Mouse (Mus musculus) stomach, embryonic 14.5 days (tissue): ENCODE results near the gene Cyp17a1. TPM values are rescaled to one million over a fixed set of nuclear protein-coding genes. Genes with fewer than 3 reads are reported as not detected.

Source experiments
- ATAC-seq: fragments of 200-750 bp; cut with Nextera tagmentation; 2 replicates; pipeline ENCODE4 v1.8.0; 2017; ENCODE audit warnings: low read depth, moderate TSS enrichment; ENCODE audit not compliant: insufficient number of reproducible peaks, insufficient read depth, low FRiP score
- H3K27ac ChIP-seq: fragments of 300-500 bp; sonication (generic); 2 replicates; pipeline ENCODE4 v1.5.1; 2014; ENCODE audit warnings: mild to moderate bottlenecking, low read length, moderate library complexity, mixed read lengths
- H3K27me3 ChIP-seq: fragments of 300-500 bp; sonication (generic); 2 replicates; pipeline ENCODE4 v1.6.1; 2014; ENCODE audit warnings: low read length, control low read depth, mixed read lengths; ENCODE audit not compliant: control insufficient read depth, insufficient read depth
- H3K36me3 ChIP-seq: fragments of 300-500 bp; sonication (generic); 2 replicates; pipeline ENCODE4 v1.6.1; 2014; ENCODE audit warnings: mild to moderate bottlenecking, control low read depth, low read length, moderate library complexity, mixed read lengths; ENCODE audit not compliant: control insufficient read depth, insufficient read depth
- H3K4me1 ChIP-seq: fragments of 300-500 bp; sonication (generic); 2 replicates; pipeline ENCODE4 v1.6.1; 2014; ENCODE audit warnings: low read length, control low read depth, mixed read lengths; ENCODE audit not compliant: control insufficient read depth, insufficient read depth
- H3K4me2 ChIP-seq: fragments of 300-500 bp; sonication (generic); replicated peaks from 2 replicates; pipeline ENCODE4 v1.6.1; 2014; ENCODE audit warnings: low read depth, low read length, control low read depth
- H3K4me3 ChIP-seq: fragments of 300-500 bp; sonication (generic); 2 replicates; pipeline ENCODE4 v1.5.1; 2014; ENCODE audit warnings: low read depth, low read length, control low read depth
- H3K9ac ChIP-seq: fragments of 300-500 bp; sonication (generic); replicated peaks from 2 replicates; pipeline ENCODE4 v1.6.1; 2014; ENCODE audit warnings: low read depth, mild to moderate bottlenecking, control low read depth, low read length, moderate library complexity, mixed read lengths
- H3K9me3 ChIP-seq: fragments of 300-500 bp; sonication (generic); 2 replicates; pipeline ENCODE4 v1.6.1; 2016; ENCODE audit warnings: low read depth, low read length, control low read depth; ENCODE audit not compliant: control insufficient read depth
- WGBS: fragments of 180-500 bp; shearing (Covaris S2); extraction: QIAGEN DNeasy Blood & Tissue Kit; methylation state at CpG from one replicate; pipeline ENCODE4 v1.1.7; 2014; 5-methylcytosine and 5-hydroxymethylcytosine counted together
- polyA plus RNA-seq: library from polyadenylated mRNA; unstranded; fragments of >200 nt; fragmentation: Nextera tagmentation; extraction: Ambion mirVana; gene quantifications from 2 replicates; pipeline ENCODE4 v1.2.1, GENCODE M21; 2014

The Cyp17a1 gene
- polyA plus RNA-seq, 1 experiment from 2014 or later, result not detected

DNA sequence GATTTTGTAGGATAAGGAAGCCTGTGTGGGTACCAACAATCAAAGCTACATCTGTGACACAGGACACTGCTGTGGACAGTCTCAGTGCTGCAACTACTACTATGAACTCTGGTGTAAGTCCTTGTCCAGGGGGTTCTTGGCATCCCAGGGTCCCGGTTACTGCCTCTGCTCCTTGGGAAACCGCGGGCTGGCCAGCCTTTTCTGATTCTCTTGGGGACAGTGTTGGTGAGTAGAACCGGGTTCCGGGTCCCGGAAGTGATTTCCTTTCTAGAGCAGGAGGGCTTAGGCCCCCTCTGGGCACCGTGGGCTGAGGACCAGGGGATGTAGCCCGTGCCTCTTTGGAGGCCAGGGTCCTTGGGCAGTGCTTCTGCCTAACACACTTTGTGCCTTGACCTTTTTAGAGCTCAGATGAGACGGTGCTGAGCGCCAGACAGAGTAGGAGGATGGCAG is 28.6 kb downstream of the Cyp17a1 start:
- Histone ChIP-seq H3K9me3 (no peaks in the 10 kb centered on the region), H3K27me3 (no peaks in the 10 kb centered on the region), H3K27ac (peak overlapping the region; percentile 70), H3K9ac (no peak overlapping the region), H3K36me3 (peaks cover 18% of the 10 kb centered on the region), H3K4me3 (no peak overlapping the region), H3K4me1 (peaks cover 48% of the 10 kb centered on the region), H3K4me2 (no peak overlapping the region)
- WGBS, result 79% methylated on average over 10 of the region's 10 CpGs
- ATAC-seq, result no peak

- Histone ChIP-seq H3K4me1 (peaks cover 48% of the 10 kb centered on the region), H3K4me2 (no peak overlapping the region), H3K27ac (no peak overlapping the region; the same call in 1 of the 2 replicates), H3K9me3 (no peaks in the 10 kb centered on the region), H3K9ac (no peak overlapping the region), H3K36me3 (peaks cover 22% of the 10 kb centered on the region), H3K27me3 (no peaks in the 10 kb centered on the region), H3K4me3 (no peak overlapping the region)
- 79% methylated on average over 5 of the region's 5 CpGs for WGBS
- no peak for ATAC-seq
Observed at GRCm38 (mm10) chr19:46643236-46643635, 29.7 kb downstream of the Cyp17a1 start.

DNA sequence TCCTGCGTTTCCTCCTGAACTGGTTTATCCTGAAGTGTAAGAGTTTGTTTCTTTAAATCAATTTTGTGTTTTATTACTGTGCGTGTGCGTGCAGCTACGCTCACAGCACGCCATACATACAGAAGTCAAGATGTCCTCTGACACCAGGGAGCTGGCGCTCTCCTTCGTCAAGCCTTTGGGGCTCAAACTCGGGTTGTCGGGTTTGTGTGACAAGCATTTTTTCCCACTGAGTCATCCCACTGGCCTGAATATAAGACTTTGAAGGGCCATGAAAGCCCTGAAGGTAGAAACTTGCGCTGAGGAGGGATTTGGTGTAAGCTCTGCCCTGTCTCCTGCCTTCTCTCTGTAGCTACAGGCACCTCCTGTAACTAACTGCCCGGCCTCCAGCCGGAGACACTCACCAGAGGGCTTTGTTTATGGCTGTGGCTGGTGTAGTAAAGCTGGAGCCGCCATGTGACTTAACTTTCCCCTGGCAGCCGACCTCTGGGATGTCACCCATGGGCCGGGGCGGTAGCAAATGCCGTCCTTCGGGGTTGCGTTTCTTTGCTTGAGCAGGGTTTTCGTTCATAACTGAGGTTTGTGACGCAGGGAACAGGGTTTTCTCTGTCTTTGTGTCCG is 30.7 kb downstream of the Cyp17a1 start:
- WGBS, result 38% methylated on average over 22 of the region's 22 CpGs
- H3K9me3 ChIP-seq, result no peaks in the 10 kb centered on the region
- no peaks in the 10 kb centered on the region for H3K27me3 ChIP-seq
- ATAC-seq, result no peak
- H3K36me3 ChIP-seq, result peaks cover 19% of the 10 kb centered on the region
- H3K27ac ChIP-seq, result peak overlapping the region; percentile 93
- H3K4me2 ChIP-seq, result peak overlapping the region; percentile 27
- H3K4me1 ChIP-seq, result peaks cover 48% of the 10 kb centered on the region
- H3K4me3 ChIP-seq, result no peak overlapping the region
- H3K9ac ChIP-seq, result peak overlapping the region; percentile 18; the same call in 1 of the 2 replicates

GRCm38 (mm10) chr19:46641420-46642085 is 31.4 kb downstream of the Cyp17a1 start:
- Histone ChIP-seq H3K4me1 (peaks cover 48% of the 10 kb centered on the region), H3K27me3 (no peaks in the 10 kb centered on the region), H3K9ac (0 out of 2 replicates have a peak overlapping the region, but pooled peaks have one; percentile 3), H3K4me2 (peak overlapping the region; percentile 27), H3K4me3 (no peak overlapping the region), H3K9me3 (no peaks in the 10 kb centered on the region), H3K27ac (peak overlapping the region; percentile 93), H3K36me3 (peaks cover 16% of the 10 kb centered on the region)
- WGBS, result 34% methylated on average over 19 of the region's 19 CpGs
- ATAC-seq, result peak; percentile 20; the same call in 1 of the 2 replicates

GRCm38 (mm10) chr19:46640780-46641179 is 32.2 kb downstream of the Cyp17a1 start:
- Histone ChIP-seq H3K9ac (no peak overlapping the region), H3K27ac (peak overlapping the region; percentile 28; the same call in 1 of the 2 replicates), H3K4me1 (peaks cover 51% of the 10 kb centered on the region), H3K36me3 (peaks cover 12% of the 10 kb centered on the region), H3K4me3 (no peak overlapping the region), H3K4me2 (no peak overlapping the region), H3K27me3 (no peaks in the 10 kb centered on the region), H3K9me3 (no peaks in the 10 kb centered on the region)
- WGBS, result 79% methylated on average over 8 of the region's 8 CpGs
- no peak for ATAC-seq

DNA sequence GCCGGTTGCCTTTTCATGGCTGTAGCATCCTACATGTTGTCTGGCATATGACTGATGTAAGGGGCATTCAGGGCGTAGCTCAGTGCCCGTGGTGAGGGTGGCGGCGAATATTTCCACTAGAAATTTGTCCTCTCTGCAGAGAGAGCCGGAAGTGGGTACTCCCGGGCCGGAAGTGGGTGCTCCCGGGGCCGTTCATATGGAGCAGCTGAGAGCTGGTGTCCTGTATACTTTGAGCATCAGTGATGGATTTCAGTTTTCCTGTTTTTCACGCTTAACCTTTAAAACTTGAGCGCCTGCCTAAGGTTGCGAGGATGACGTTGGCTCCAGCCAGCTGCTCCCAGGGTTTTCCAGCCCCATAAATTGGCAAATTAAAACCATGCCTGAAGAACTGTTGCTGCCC is 33.5 kb downstream of the Cyp17a1 start:
- Histone ChIP-seq H3K36me3 (peaks cover 9% of the 10 kb centered on the region), H3K4me1 (peaks cover 48% of the 10 kb centered on the region), H3K4me3 (no peak overlapping the region), H3K9me3 (no peaks in the 10 kb centered on the region), H3K27me3 (no peaks in the 10 kb centered on the region), H3K9ac (no peak overlapping the region), H3K4me2 (no peak overlapping the region), H3K27ac (no peak overlapping the region)
- ATAC-seq, result no peak
- WGBS, result 83% methylated on average over 14 of the region's 14 CpGs

DNA sequence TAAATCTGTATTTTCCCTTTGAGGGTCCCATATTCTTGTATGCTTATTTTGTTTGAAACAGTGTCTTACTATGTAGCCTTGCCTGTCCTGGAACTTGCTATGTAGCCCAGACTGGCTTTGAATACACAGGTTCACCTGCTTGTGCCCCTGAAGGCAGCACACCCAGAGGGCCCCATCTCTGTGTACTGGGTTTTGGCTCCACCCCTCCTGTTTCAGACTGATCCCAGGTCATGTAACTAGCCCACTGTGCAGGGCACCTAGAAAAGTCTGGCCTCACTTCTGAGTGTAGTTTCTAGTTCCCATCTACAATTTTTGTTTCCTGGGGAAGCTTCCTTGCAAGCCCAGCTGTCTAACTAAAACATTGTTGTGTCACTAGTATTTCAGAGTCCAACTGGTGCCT is 33.9 kb downstream of the Cyp17a1 start:
- Histone ChIP-seq H3K27me3 (no peaks in the 10 kb centered on the region), H3K4me1 (peaks cover 44% of the 10 kb centered on the region), H3K36me3 (peaks cover 7% of the 10 kb centered on the region; the same call in 1 of the 2 replicates), H3K9ac (no peak overlapping the region), H3K4me3 (no peak overlapping the region), H3K9me3 (no peaks in the 10 kb centered on the region), H3K4me2 (no peak overlapping the region), H3K27ac (no peak overlapping the region)
- no peak for ATAC-seq

- H3K4me2 ChIP-seq, result no peak overlapping the region
- H3K4me3 ChIP-seq, result no peak overlapping the region
- H3K27me3 ChIP-seq, result no peaks in the 10 kb centered on the region
- no peaks in the 10 kb centered on the region for H3K9me3 ChIP-seq
- H3K36me3 ChIP-seq, result peaks cover 7% of the 10 kb centered on the region; the same call in 1 of the 2 replicates
- no peak overlapping the region for H3K27ac ChIP-seq
- no peak for ATAC-seq
- H3K9ac ChIP-seq, result no peak overlapping the region
- WGBS, result 68% methylated on average over 6 of the region's 6 CpGs
- H3K4me1 ChIP-seq, result peaks cover 33% of the 10 kb centered on the region
Observed at GRCm38 (mm10) chr19:46637598-46637997, 35.4 kb downstream of the Cyp17a1 start.
